Mouse (Mus musculus) cerebellum, adult 2 months (tissue): Measurements from ENCODE around the gene Gpr31b.
"Not testable (repeated sequence)": the region's sequence is repeated elsewhere in the genome, so short reads cannot be mapped to it uniquely, and the experiment has no call there.

Source experiments
- CTCF ChIP-seq: fragments of 200-500 bp; IDR thresholded peaks from 2 replicates; pipeline ENCODE4 v1.5.1; 2011; ENCODE audit warnings: low read depth, mild to moderate bottlenecking, control low read depth, low read length, moderate library complexity, borderline replicate concordance; ENCODE audit not compliant: insufficient read depth
- POLR2A ChIP-seq: fragments of 200-500 bp; IDR thresholded peaks from 2 replicates; pipeline ENCODE4 v1.6.1; 2011; ENCODE audit warnings: low read length, control low read depth, borderline replicate concordance; ENCODE audit not compliant: insufficient read depth

DNA sequence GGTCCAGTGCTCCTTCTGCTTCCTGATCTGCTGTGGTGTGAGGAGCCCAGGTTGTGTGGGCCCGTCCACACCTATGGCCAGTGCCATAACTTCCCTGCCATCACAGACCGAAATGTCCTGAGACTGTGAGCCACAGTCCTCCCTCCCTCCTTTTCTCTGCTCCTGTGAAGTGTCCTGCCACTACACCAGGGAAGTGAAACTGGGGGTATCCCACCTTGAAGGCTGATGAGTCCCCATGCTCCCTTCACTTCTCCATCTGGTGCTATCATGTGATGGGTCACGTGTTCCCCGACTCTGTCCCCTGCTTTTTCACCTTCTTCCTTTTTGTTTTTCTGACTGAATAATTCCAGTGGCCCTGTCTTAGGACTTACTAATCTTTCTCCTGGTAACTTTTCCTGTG is 40.9 kb upstream of the Gpr31b start:
- TF ChIP-seq CTCF, POLR2A: not testable (repeated sequence)
